Mouse (Mus musculus) kidney, adult 2 months (tissue): ENCODE data around the gene Gps1.

Experiments
- CTCF ChIP-seq: fragments of 200-500 bp; conservative IDR thresholded peaks from 2 replicates; pipeline ENCODE4 v1.5.1; 2011; ENCODE audit warnings: low read depth, mild to moderate bottlenecking, control low read depth, low read length, moderate library complexity, mixed read lengths; ENCODE audit not compliant: insufficient read depth, insufficient read length
- POLR2A ChIP-seq: fragments of 200-500 bp; IDR thresholded peaks from one replicate; pipeline ENCODE4 v1.6.1; 2011; ENCODE audit warnings: low read depth, low read length, control low read depth

DNA sequence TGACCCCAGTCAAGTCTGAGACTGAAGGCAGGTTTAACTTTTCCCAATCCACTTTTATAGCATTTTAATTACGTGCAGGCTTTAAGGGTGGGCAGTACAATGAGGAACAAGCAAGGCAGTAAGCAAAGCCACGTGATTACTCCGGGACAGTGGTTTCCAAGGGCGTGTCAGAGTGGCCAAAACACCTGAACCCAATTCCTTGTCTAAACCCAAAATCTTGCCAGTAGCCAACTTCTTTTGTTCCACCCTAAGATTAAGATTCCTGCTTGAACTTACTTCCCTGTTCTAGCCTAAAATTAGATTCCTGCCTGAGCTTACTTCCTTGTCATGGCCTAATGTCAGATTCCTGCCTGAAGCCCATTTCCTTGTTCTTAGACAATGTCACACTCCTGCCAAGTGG, 36.1 kb upstream of the Gps1 start:
- TF ChIP-seq CTCF (no peak), POLR2A (no peak)
